Mouse (Mus musculus) CH12.LX (cell line): ENCODE measurements around the gene Tnc. TPM values are rescaled to one million over a fixed set of nuclear protein-coding genes. Genes with fewer than 3 reads are reported as not detected.

Experiments used
- DNase-seq: peaks from one replicate; pipeline ENCODE4 v3.0.0-alpha.2; 2013; ENCODE audit errors: extremely low read depth
- H3K27ac ChIP-seq: 2 replicates; pipeline ENCODE4 v1.5.1; 2012; ENCODE audit warnings: low read depth, mild to moderate bottlenecking, control low read depth, moderate library complexity; ENCODE audit not compliant: insufficient read depth
- H3K27me3 ChIP-seq: replicated peaks from 2 replicates; pipeline ENCODE3; 2012; ENCODE audit warnings: inconsistent platforms
- H3K36me3 ChIP-seq, 2 experiments: replicated peaks in 1 of 2; 2 replicates each; pipeline versions ENCODE3 to v1.6.1; 2012; ENCODE audit warnings: inconsistent platforms in 1 of 2, low read length in 1 of 2, mild to moderate bottlenecking in 1 of 2, mixed read lengths in 1 of 2, moderate library complexity in 1 of 2; ENCODE audit not compliant: control insufficient read depth in 1 of 2, insufficient read depth in 1 of 2
- H3K4me1 ChIP-seq, 2 experiments: 2 replicates each; pipeline ENCODE4 v1.6.1; 2012; ENCODE audit warnings: inconsistent platforms in 1 of 2, moderate library complexity in 1 of 2; ENCODE audit not compliant: insufficient read depth in 2 of 2, control insufficient read depth in 1 of 2
- H3K4me2 ChIP-seq: 2 replicates; pipeline ENCODE4 v1.6.1; 2012; ENCODE audit warnings: low read depth, mild to moderate bottlenecking, control low read depth; ENCODE audit not compliant: poor library complexity, insufficient read depth, severe bottlenecking
- H3K4me3 ChIP-seq, 3 experiments: fragments of 150-350 bp in 1 of 3; sonication (generic) in 1 of 3; replicated peaks in 1 of 3; 2 replicates each; pipeline versions ENCODE3 to v1.5.1; 2011 to 2012; ENCODE audit warnings: low read depth in 2 of 3, low read length in 2 of 3, mild to moderate bottlenecking in 2 of 3, moderate library complexity in 2 of 3, control low read depth in 1 of 3, improper control_type of control experiment in 1 of 3, inconsistent platforms in 1 of 3, mixed read lengths in 1 of 3; ENCODE audit not compliant: poor library complexity in 1 of 3
- H3K79me2 ChIP-seq: replicated peaks from 2 replicates; pipeline ENCODE4 v1.6.1; 2012; ENCODE audit warnings: mild to moderate bottlenecking, moderate library complexity; ENCODE audit not compliant: control insufficient read depth, poor library complexity, insufficient read depth, severe bottlenecking; ENCODE audit errors: extremely low read depth
- H3K9ac ChIP-seq: 2 replicates; pipeline ENCODE4 v1.6.1; 2012; ENCODE audit warnings: low read depth, mild to moderate bottlenecking, control low read depth, moderate library complexity; ENCODE audit not compliant: insufficient read depth
- H3K9me3 ChIP-seq: replicated peaks from 2 replicates; pipeline ENCODE3; 2012; ENCODE audit warnings: low read length, inconsistent platforms, mixed read lengths
- BHLHE40 ChIP-seq: IDR thresholded peaks from 2 replicates; pipeline ENCODE4 v1.6.1; 2011; ENCODE audit warnings: mild to moderate bottlenecking, low read depth, low read length, improper control_type of control experiment
- CHD2 ChIP-seq: IDR thresholded peaks from 2 replicates; pipeline ENCODE4 v1.6.1; 2011; ENCODE audit warnings: low read length, improper control_type of control experiment
- CTCF ChIP-seq, 2 experiments: IDR thresholded peaks in 1 of 2; conservative IDR thresholded peaks in 1 of 2; 2 replicates each; pipeline ENCODE4 v1.5.1; 2011 to 2012; ENCODE audit warnings: low read depth in 2 of 2, low read length in 2 of 2, improper control_type of control experiment in 1 of 2, inconsistent platforms in 1 of 2, mild to moderate bottlenecking in 1 of 2, moderate library complexity in 1 of 2
- EP300 ChIP-seq: IDR thresholded peaks from 2 replicates; pipeline ENCODE4 v1.6.1; 2011; ENCODE audit warnings: low read length, improper control_type of control experiment
- GABPA ChIP-seq: IDR thresholded peaks from 2 replicates; pipeline ENCODE4 v1.6.1; 2012; ENCODE audit warnings: low read depth, low read length, improper control_type of control experiment, inconsistent platforms; ENCODE audit not compliant: insufficient replicate concordance
- HCFC1 ChIP-seq: IDR thresholded peaks from 2 replicates; pipeline ENCODE4 v1.6.1; 2012; ENCODE audit warnings: low read depth, mild to moderate bottlenecking, inconsistent platforms, low read length, improper control_type of control experiment
- JUN ChIP-seq: IDR thresholded peaks from 2 replicates; pipeline ENCODE4 v1.6.1; 2011; ENCODE audit warnings: low read depth, mild to moderate bottlenecking, low read length, improper control_type of control experiment, moderate library complexity; ENCODE audit not compliant: insufficient read depth
- MAFK ChIP-seq: IDR thresholded peaks from 2 replicates; pipeline ENCODE4 v1.6.1; 2011; ENCODE audit warnings: low read length, improper control_type of control experiment; ENCODE audit not compliant: insufficient replicate concordance
- MAX ChIP-seq: IDR thresholded peaks from 2 replicates; pipeline ENCODE4 v1.6.1; 2011; ENCODE audit warnings: low read length, improper control_type of control experiment
- MAZ ChIP-seq: IDR thresholded peaks from 2 replicates; pipeline ENCODE4 v1.6.1; 2012; ENCODE audit warnings: low read depth, mild to moderate bottlenecking, inconsistent platforms, low read length, improper control_type of control experiment, moderate library complexity
- MEF2A ChIP-seq: IDR thresholded peaks from 2 replicates; pipeline ENCODE4 v1.6.1; 2014; ENCODE audit warnings: low read depth, mild to moderate bottlenecking, inconsistent platforms, low read length, improper control_type of control experiment, borderline replicate concordance
- MXI1 ChIP-seq: IDR thresholded peaks from 2 replicates; pipeline ENCODE4 v1.6.1; 2011; ENCODE audit warnings: mild to moderate bottlenecking, low read depth, low read length, improper control_type of control experiment
- MYC ChIP-seq: IDR thresholded peaks from 2 replicates; pipeline ENCODE4 v1.6.1; 2011; ENCODE audit warnings: low read depth, mild to moderate bottlenecking, improper control_type of control experiment, low read length
- RAD21 ChIP-seq: IDR thresholded peaks from 2 replicates; pipeline ENCODE4 v1.6.1; 2011; ENCODE audit warnings: low read depth, mild to moderate bottlenecking, low read length, improper control_type of control experiment, moderate library complexity
- RCOR1 ChIP-seq: conservative IDR thresholded peaks from 2 replicates; pipeline ENCODE4 v1.6.1; 2012; ENCODE audit warnings: low read depth, mild to moderate bottlenecking, inconsistent platforms, low read length, improper control_type of control experiment
- UBTF ChIP-seq: IDR thresholded peaks from 2 replicates; pipeline ENCODE4 v1.6.1; 2012; ENCODE audit warnings: low read depth, mild to moderate bottlenecking, inconsistent platforms, low read length, improper control_type of control experiment, moderate library complexity
- USF1 ChIP-seq: IDR thresholded peaks from 2 replicates; pipeline ENCODE4 v1.6.1; 2014; ENCODE audit warnings: low read depth, mild to moderate bottlenecking, inconsistent platforms, low read length, improper control_type of control experiment
- USF2 ChIP-seq: conservative IDR thresholded peaks from 2 replicates; pipeline ENCODE4 v1.6.1; 2011; ENCODE audit warnings: low read depth, low read length, improper control_type of control experiment
- ZC3H11A ChIP-seq: IDR thresholded peaks from 2 replicates; pipeline ENCODE4 v1.6.1; 2012; ENCODE audit warnings: low read depth, mild to moderate bottlenecking, inconsistent platforms, low read length, improper control_type of control experiment
- ZKSCAN1 ChIP-seq: IDR thresholded peaks from 2 replicates; pipeline ENCODE4 v1.6.1; 2012; ENCODE audit warnings: low read depth, inconsistent platforms, low read length, improper control_type of control experiment, borderline replicate concordance
- ZNF384 ChIP-seq: IDR thresholded peaks from 2 replicates; pipeline ENCODE4 v1.6.1; 2012; ENCODE audit warnings: low read depth, low read length, improper control_type of control experiment, inconsistent platforms
- dilution Hi-C: fragments of 300-500 bp; cut with MboI; formaldehyde crosslinking; loops from 2 replicates; pipeline ENCODE4 v1.14.3; 2020; ENCODE audit warnings: low sequenced_read_pairs; ENCODE audit not compliant: extremely low pct_unique_long_range_greater_than_20kb, extremely low pct_ligation_motif_present
- in situ Hi-C: fragments of 300-500 bp; cut with MboI; formaldehyde crosslinking; loops from 3 replicates; pipeline ENCODE4 v1.14.3; 2019; ENCODE audit warnings: low sequenced_read_pairs, low pct_ligation_motif_present, low pct_unique_long_range_greater_than_20kb, mixed read lengths
- polyA plus RNA-seq: library from polyadenylated mRNA; unstranded; fragments of >175 nt; gene quantifications from 2 replicates; pipeline ENCODE4 v1.2.1, GENCODE M21; 2012; ENCODE audit warnings: low read depth; ENCODE audit not compliant: insufficient read length
- total RNA-seq, 2 experiments: library from RNA; depleted of rRNA; stranded (reverse); fragments of 300-350 nt in 1 of 2; fragments of >200 nt in 1 of 2; gene quantifications; 2 replicates each; pipeline ENCODE4 v1.2.3; 2012 to 2014

Tnc gene
- total and polyA plus RNA-seq, 3 experiments, result 0.13 to 1.2 TPM; not detected in 1

DNA sequence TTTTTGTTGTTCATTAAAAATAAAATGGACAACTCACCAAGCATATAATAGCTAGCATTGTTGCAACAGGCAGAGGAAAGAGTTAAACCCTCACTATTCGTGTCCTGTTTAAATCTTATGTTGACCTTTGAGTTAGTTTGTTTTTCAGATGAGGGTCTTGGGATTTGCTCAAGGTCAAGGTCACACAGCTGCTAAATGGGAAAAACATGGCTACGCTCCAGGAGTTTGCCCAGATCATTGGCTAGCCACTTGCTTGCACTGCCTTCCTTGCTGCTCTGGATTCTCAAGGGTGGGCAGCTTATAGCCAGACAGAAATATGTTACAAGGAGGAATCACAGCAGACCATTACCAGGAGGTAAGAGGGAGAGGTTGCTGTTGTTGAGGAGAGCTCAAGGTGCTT, 67.2 kb downstream of the Tnc start:
- Histone ChIP-seq H3K36me3 (peaks cover 32 to 82% of the 10 kb centered on the region in 2 experiments), H3K79me2 (no peaks in the 10 kb centered on the region), H3K9ac (no peak overlapping the region), H3K27ac (no peak overlapping the region), H3K4me1 (no peaks in the 10 kb centered on the region), H3K27me3 (no peaks in the 10 kb centered on the region), H3K4me2 (no peak overlapping the region), H3K4me3 (no peak overlapping the region), H3K9me3 (no peaks in the 10 kb centered on the region)
- in situ Hi-C loops, result no loop called here
- dilution Hi-C loops, result no loop called here
- TF ChIP-seq ZKSCAN1 (no peak), MAZ (no peak), CHD2 (no peak), CTCF (conservative IDR thresholded peaks at IDR 0.05 in 1 of 2, IDR thresholded peaks at IDR 0.05 in 1 of 2; ENCODE audit: low read depth in 2 of 2, low read length in 2 of 2) (no peak), RCOR1 (no peak), MAFK (no peak), MYC (no peak), USF1 (no peak), MAX (no peak), RAD21 (no peak)
- no peak for DNase-seq

DNA sequence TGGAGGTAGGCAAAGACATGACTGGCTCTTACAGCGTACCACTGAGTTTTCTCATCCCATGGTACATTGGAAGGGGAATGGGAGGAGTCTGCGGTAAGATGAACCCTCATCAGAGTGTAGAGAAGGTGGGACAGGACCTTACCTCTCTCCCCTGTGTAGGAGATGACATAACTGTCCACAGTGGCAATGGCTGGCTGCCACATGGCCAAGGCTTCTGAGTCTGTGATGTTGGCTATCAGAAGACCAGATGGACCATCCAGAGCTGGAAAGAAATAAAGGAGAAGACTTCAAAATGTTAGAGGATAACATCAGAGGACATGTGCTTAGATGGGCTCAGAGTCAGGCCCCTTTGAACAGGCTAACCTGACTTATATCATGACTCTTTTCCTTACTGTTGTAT, 74.3 kb downstream of the Tnc start:
- no peaks in the 10 kb centered on the region for H3K79me2 ChIP-seq
- H3K4me2 ChIP-seq, result no peak overlapping the region
- DNase-seq, result no peak
- H3K27me3 ChIP-seq, result no peaks in the 10 kb centered on the region
- H3K9ac ChIP-seq, result no peak overlapping the region
- dilution Hi-C loops (no loop called here), in situ Hi-C loops (no loop called here)
- H3K4me3 ChIP-seq, result no peak overlapping the region
- H3K9me3 ChIP-seq, result no peaks in the 10 kb centered on the region
- H3K27ac ChIP-seq, result no peak overlapping the region
- peaks cover 0 to 24% of the 10 kb centered on the region in 2 experiments; a peak in 1 of 4 replicates for H3K4me1 ChIP-seq
- H3K36me3 ChIP-seq, result peaks cover 44 to 91% of the 10 kb centered on the region in 2 experiments
- TF ChIP-seq RCOR1, result no peak
- TF ChIP-seq USF2, result no peak
- no peak for TF ChIP-seq ZC3H11A
- no peak for TF ChIP-seq MEF2A
- no peak for TF ChIP-seq ZNF384
- TF ChIP-seq CHD2, result no peak
- TF ChIP-seq UBTF, result no peak
- TF ChIP-seq HCFC1, result no peak
- no peak for TF ChIP-seq RAD21
- no peak for TF ChIP-seq MXI1
- no peak for TF ChIP-seq BHLHE40
- TF ChIP-seq GABPA, result no peak
- no peak for TF ChIP-seq JUN
- no peak for TF ChIP-seq MAFK
- no peak for TF ChIP-seq MAZ
- no peak for TF ChIP-seq EP300
